In the genomic region with DNA sequence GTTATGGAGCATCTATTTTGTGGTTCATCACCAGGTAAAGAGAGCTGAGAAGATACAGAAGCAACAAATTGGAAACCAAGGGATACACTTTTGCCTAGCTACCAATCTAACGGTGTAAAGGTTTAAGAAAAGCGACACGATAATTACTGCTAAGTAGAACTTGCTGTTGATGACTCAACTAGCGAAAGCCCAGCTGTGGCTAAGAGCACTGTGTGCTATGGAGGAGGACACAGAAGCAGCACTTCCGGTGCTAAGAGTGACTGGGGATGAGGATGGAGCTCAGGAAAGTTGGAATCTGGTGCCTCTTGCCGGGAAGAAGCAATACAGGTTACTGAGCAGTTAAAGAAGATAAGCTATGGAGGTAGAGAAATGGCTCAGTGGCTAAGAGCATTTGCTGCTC, we compare ENCODE assay signal across 27 mouse cellular contexts.
"Had no signal": no experiment of that assay in that cellular context is flagged by ENCODE, and none has a peak within 500 bp of the region (broad histone marks: within the 10 kb centered on the region; RNA-seq: fewer than 3 reads in every experiment).

No protein-coding gene starts in this region.

- H3K4me2 ChIP-seq: embryonic facial prominence, embryonic 12.5 days; embryonic facial prominence, embryonic 13.5 days; embryonic facial prominence, embryonic 15.5 days; forebrain, embryonic 12.5 days; forebrain, embryonic 13.5 days; forebrain, embryonic 15.5 days; heart, embryonic 11.5 days had no signal

- H3K27ac ChIP-seq: embryonic facial prominence, embryonic 10.5 days; embryonic facial prominence, embryonic 12.5 days; embryonic facial prominence, embryonic 13.5 days; embryonic facial prominence, embryonic 15.5 days; forebrain, embryonic 10.5 days; forebrain, embryonic 12.5 days; forebrain, embryonic 13.5 days; forebrain, embryonic 15.5 days; gastrocnemius, adult 2 months; heart, adult 2 months had no signal

- H3K36me3 ChIP-seq: embryonic facial prominence, embryonic 10.5 days; embryonic facial prominence, embryonic 12.5 days; embryonic facial prominence, embryonic 13.5 days; embryonic facial prominence, embryonic 15.5 days; forebrain, embryonic 10.5 days; forebrain, embryonic 12.5 days; forebrain, embryonic 15.5 days had no signal

- ATAC-seq: forebrain, embryonic 13.5 days; forebrain, embryonic 14.5 days; forebrain, embryonic 15.5 days; forebrain, embryonic 16.5 days; forebrain, postnatal 0 days had no signal

- H3K9me3 ChIP-seq: embryonic facial prominence, embryonic 10.5 days; embryonic facial prominence, embryonic 12.5 days; embryonic facial prominence, embryonic 13.5 days; embryonic facial prominence, embryonic 15.5 days; forebrain, embryonic 10.5 days; forebrain, embryonic 12.5 days; forebrain, embryonic 13.5 days; forebrain, embryonic 15.5 days had no signal

- H3K27me3 ChIP-seq: embryonic facial prominence, embryonic 12.5 days; embryonic facial prominence, embryonic 13.5 days; embryonic facial prominence, embryonic 15.5 days; forebrain, embryonic 12.5 days; forebrain, embryonic 13.5 days; forebrain, embryonic 15.5 days had no signal

- H3K4me3 ChIP-seq: embryonic facial prominence, embryonic 10.5 days; embryonic facial prominence, embryonic 12.5 days; embryonic facial prominence, embryonic 13.5 days; embryonic facial prominence, embryonic 15.5 days; erythroblast, embryonic 14.5 days; forebrain, embryonic 10.5 days; forebrain, embryonic 12.5 days; forebrain, embryonic 13.5 days; forebrain, embryonic 15.5 days; gastrocnemius, adult 2 months; heart, adult 2 months had no signal

- DNase-seq: cerebellum, adult 9-10 months; cerebellum, adult 9-11 months; cerebellum, postnatal 10 days; cerebellum, postnatal 14 days; cerebellum, postnatal 25 days; cerebellum, postnatal 36 days; embryo, embryonic 11 days; forebrain, postnatal 0 days; gastrocnemius, adult 2 months; gastrocnemius, postnatal 10 days; gastrocnemius, postnatal 14 days; gastrocnemius, postnatal 25 days; gastrocnemius, postnatal 36 days; heart, adult 18-20 months; heart, adult 2 months had no signal

- H3K9ac ChIP-seq: embryonic facial prominence, embryonic 12.5 days; embryonic facial prominence, embryonic 13.5 days; embryonic facial prominence, embryonic 15.5 days; forebrain, embryonic 12.5 days; forebrain, embryonic 13.5 days; forebrain, embryonic 15.5 days; forebrain, postnatal 0 days had no signal
